Mouse (Mus musculus) megakaryocyte, embryonic 14.5 days (primary cell): ENCODE measurements at regions not wholly inside any gene's neighbourhood (a gene's known extent, or its start where the extent isn't known, plus 50 kb on each side); places are given as distances from the start of the nearest gene placed in this dataset.

Experiments
- FLI1 ChIP-seq: IDR thresholded peaks from 2 replicates; pipeline ENCODE4 v1.6.1; 2012; ENCODE audit warnings: low read length, inconsistent platforms, mixed read lengths
- GATA1 ChIP-seq: IDR thresholded peaks from 3 replicates; pipeline ENCODE4 v1.6.1; 2012; ENCODE audit warnings: mixed read lengths, low read length, inconsistent platforms, borderline replicate concordance

DNA sequence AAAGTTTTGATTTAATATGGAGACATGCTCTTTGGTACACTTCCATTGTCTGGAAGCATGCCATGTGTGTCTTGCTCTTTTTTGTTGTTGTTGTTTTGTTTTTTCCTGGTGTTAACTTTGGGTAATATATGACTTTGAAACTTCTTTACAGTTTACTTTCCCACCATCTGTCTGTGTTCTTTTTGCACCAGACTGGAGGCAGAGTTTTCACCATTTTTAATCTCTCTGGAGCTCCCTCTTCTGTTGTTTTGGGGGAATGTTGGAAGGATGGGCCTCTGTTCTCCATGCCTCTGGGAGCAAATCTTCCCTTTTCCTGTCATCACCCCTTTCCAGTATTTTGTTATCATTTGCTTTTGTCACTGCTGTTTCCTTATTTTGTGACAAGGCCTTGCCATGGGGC lies 153.5 kb upstream of the 1700056E22Rik start:
- TF ChIP-seq GATA1 = no peak
- no peak for TF ChIP-seq FLI1
